Mouse (Mus musculus): ENCODE measurements at regions not wholly inside any gene's neighbourhood (a gene's known extent, or its start where the extent isn't known, plus 50 kb on each side); places are given as distances from the start of the nearest gene placed in this dataset.

- H3K4me3 ChIP-seq (ENCODE audit: low read depth, low read length), result no peak overlapping the region
- no peaks in the 10 kb centered on the region for H3K36me3 ChIP-seq (replicated peaks)
- H3K27me3 ChIP-seq (ENCODE audit: insufficient read depth, low read length), result no peaks in the 10 kb centered on the region
- no peaks in the 10 kb centered on the region for H3K4me1 ChIP-seq (ENCODE audit: insufficient read depth, low read depth, low read length)
- no peak for TF ChIP-seq GATA1 (IDR thresholded peaks at IDR 0.05; ENCODE audit: borderline replicate concordance, low read length)
- no peak for DNase-seq (ENCODE audit: low spot score)
- ATAC-seq (ENCODE audit: extremely low read depth, insufficient number of reproducible peaks, low FRiP score, poor library complexity, severe bottlenecking), result no peak
- H3K9me3 ChIP-seq (replicated peaks), result no peaks in the 10 kb centered on the region
Observed at GRCm38 (mm10) chr15:50970637-50971036, 2914.1 kb upstream of the Gm7489 start.

GRCm38 (mm10) chr15:50972593-50972992 is 2912.1 kb upstream of the Gm7489 start:
- H3K27me3 ChIP-seq (ENCODE audit: insufficient read depth, low read length), result no peaks in the 10 kb centered on the region
- H3K9me3 ChIP-seq (replicated peaks), result no peaks in the 10 kb centered on the region
- no peak overlapping the region for H3K4me3 ChIP-seq (ENCODE audit: low read depth, low read length)
- TF ChIP-seq GATA1 (IDR thresholded peaks at IDR 0.05; ENCODE audit: borderline replicate concordance, low read length) (no peak), GATA2 (IDR thresholded peaks at IDR 0.05; ENCODE audit: borderline replicate concordance, low read depth, low read length) (no peak)
- no peaks in the 10 kb centered on the region for H3K36me3 ChIP-seq (replicated peaks)
- ATAC-seq (ENCODE audit: extremely low read depth, insufficient number of reproducible peaks, low FRiP score, poor library complexity, severe bottlenecking) (no peak), DNase-seq (ENCODE audit: low spot score) (no peak)
- H3K4me1 ChIP-seq (ENCODE audit: insufficient read depth, low read depth, low read length), result no peaks in the 10 kb centered on the region

GRCm38 (mm10) chr15:50974002-50974754 is 2910.5 kb upstream of the Gm7489 start:
- TF ChIP-seq CTCF (IDR thresholded peaks at IDR 0.05; ENCODE audit: low read depth, low read length) (no peak), GATA1 (IDR thresholded peaks at IDR 0.05; ENCODE audit: borderline replicate concordance, low read length) (no peak), POLR2AphosphoS5 (IDR thresholded peaks at IDR 0.05; ENCODE audit: insufficient replicate concordance, low read depth, low read length) (no peak), TAL1 (conservative IDR thresholded peaks at IDR 0.05; ENCODE audit: low read depth, low read length) (no peak), GATA2 (IDR thresholded peaks at IDR 0.05; ENCODE audit: borderline replicate concordance, low read depth, low read length) (no peak)
- ATAC-seq (ENCODE audit: extremely low read depth, insufficient number of reproducible peaks, low FRiP score, poor library complexity, severe bottlenecking) (no peak), DNase-seq (ENCODE audit: low spot score) (no peak)
- no peaks in the 10 kb centered on the region for H3K4me1 ChIP-seq (ENCODE audit: insufficient read depth, low read depth, low read length)
- no peak overlapping the region for H3K4me3 ChIP-seq (ENCODE audit: low read depth, low read length)
- no peaks in the 10 kb centered on the region for H3K27me3 ChIP-seq (ENCODE audit: insufficient read depth, low read length)
- H3K9me3 ChIP-seq (replicated peaks), result no peaks in the 10 kb centered on the region
- H3K36me3 ChIP-seq (replicated peaks), result no peaks in the 10 kb centered on the region

- DNase-seq (ENCODE audit: low spot score) (no peak), ATAC-seq (ENCODE audit: extremely low read depth, insufficient number of reproducible peaks, low FRiP score, poor library complexity, severe bottlenecking) (no peak)
- Histone ChIP-seq H3K4me3 (ENCODE audit: low read depth, low read length) (no peak overlapping the region), H3K27me3 (ENCODE audit: insufficient read depth, low read length) (no peaks in the 10 kb centered on the region), H3K36me3 (replicated peaks) (no peaks in the 10 kb centered on the region), H3K4me1 (ENCODE audit: insufficient read depth, low read depth, low read length) (no peaks in the 10 kb centered on the region), H3K9me3 (replicated peaks) (no peaks in the 10 kb centered on the region)
- TF ChIP-seq CTCF (IDR thresholded peaks at IDR 0.05; ENCODE audit: low read depth, low read length) (no peak), GATA2 (IDR thresholded peaks at IDR 0.05; ENCODE audit: borderline replicate concordance, low read depth, low read length) (no peak), GATA1 (IDR thresholded peaks at IDR 0.05; ENCODE audit: borderline replicate concordance, low read length) (no peak)
Observed at GRCm38 (mm10) chr15:50989457-50989856, 2895.2 kb upstream of the Gm7489 start.

- no peak for TF ChIP-seq TAL1 (conservative IDR thresholded peaks at IDR 0.05; ENCODE audit: low read depth, low read length)
- ATAC-seq (ENCODE audit: extremely low read depth, insufficient number of reproducible peaks, low FRiP score, poor library complexity, severe bottlenecking) (no peak), DNase-seq (ENCODE audit: low spot score) (no peak)
- H3K36me3 ChIP-seq (replicated peaks), result no peaks in the 10 kb centered on the region
- no peaks in the 10 kb centered on the region for H3K27me3 ChIP-seq (ENCODE audit: insufficient read depth, low read length)
- H3K4me3 ChIP-seq (ENCODE audit: low read depth, low read length), result no peak overlapping the region
- no peaks in the 10 kb centered on the region for H3K9me3 ChIP-seq (replicated peaks)
- no peaks in the 10 kb centered on the region for H3K4me1 ChIP-seq (ENCODE audit: insufficient read depth, low read depth, low read length)
Observed at GRCm38 (mm10) chr15:50991667-50992066, 2893.0 kb upstream of the Gm7489 start.

- H3K36me3 ChIP-seq (replicated peaks), result no peaks in the 10 kb centered on the region
- ATAC-seq (ENCODE audit: extremely low read depth, insufficient number of reproducible peaks, low FRiP score, poor library complexity, severe bottlenecking), result no peak
Observed at GRCm38 (mm10) chr15:50992246-50992645, 2892.5 kb upstream of the Gm7489 start.

GRCm38 (mm10) chr15:50993121-50993520 is 2891.6 kb upstream of the Gm7489 start:
- Histone ChIP-seq H3K9me3 (replicated peaks) (0 out of 2 replicates have a peak, but pooled peaks cover 2% of the 10 kb centered on the region), H3K4me3 (ENCODE audit: low read depth, low read length) (no peak overlapping the region), H3K4me1 (ENCODE audit: insufficient read depth, low read depth, low read length) (no peaks in the 10 kb centered on the region), H3K27me3 (ENCODE audit: insufficient read depth, low read length) (no peaks in the 10 kb centered on the region), H3K36me3 (replicated peaks) (no peaks in the 10 kb centered on the region)
- TF ChIP-seq POLR2AphosphoS5 (IDR thresholded peaks at IDR 0.05; ENCODE audit: insufficient replicate concordance, low read depth, low read length), result no peak
- TF ChIP-seq TAL1 (conservative IDR thresholded peaks at IDR 0.05; ENCODE audit: low read depth, low read length), result no peak
- no peak for TF ChIP-seq CTCF (IDR thresholded peaks at IDR 0.05; ENCODE audit: low read depth, low read length)
- no peak for TF ChIP-seq GATA2 (IDR thresholded peaks at IDR 0.05; ENCODE audit: borderline replicate concordance, low read depth, low read length)
- TF ChIP-seq GATA1 (IDR thresholded peaks at IDR 0.05; ENCODE audit: borderline replicate concordance, low read length), result no peak
- ATAC-seq (ENCODE audit: extremely low read depth, insufficient number of reproducible peaks, low FRiP score, poor library complexity, severe bottlenecking), result no peak
- DNase-seq (ENCODE audit: low spot score), result no peak

More at GRCm38 (mm10) chr15:50992246-50992645, 2892.5 kb upstream of the Gm7489 start:
- Histone ChIP-seq H3K4me1 (ENCODE audit: insufficient read depth, low read depth, low read length) (no peaks in the 10 kb centered on the region), H3K4me3 (ENCODE audit: low read depth, low read length) (no peak overlapping the region), H3K9me3 (replicated peaks) (no peaks in the 10 kb centered on the region), H3K27me3 (ENCODE audit: insufficient read depth, low read length) (no peaks in the 10 kb centered on the region)
- TF ChIP-seq CTCF (IDR thresholded peaks at IDR 0.05; ENCODE audit: low read depth, low read length), result no peak
- no peak for TF ChIP-seq TAL1 (conservative IDR thresholded peaks at IDR 0.05; ENCODE audit: low read depth, low read length)
- TF ChIP-seq POLR2AphosphoS5 (IDR thresholded peaks at IDR 0.05; ENCODE audit: insufficient replicate concordance, low read depth, low read length), result no peak
- no peak for TF ChIP-seq GATA2 (IDR thresholded peaks at IDR 0.05; ENCODE audit: borderline replicate concordance, low read depth, low read length)
- no peak for TF ChIP-seq GATA1 (IDR thresholded peaks at IDR 0.05; ENCODE audit: borderline replicate concordance, low read length)
- no peak for DNase-seq (ENCODE audit: low spot score)
